Mouse (Mus musculus) lung, postnatal 0 days (tissue): ENCODE measurements around the gene Sec1. TPM values are rescaled to one million over a fixed set of nuclear protein-coding genes. Genes with fewer than 3 reads are reported as not detected.

ENCODE experiments used
- ATAC-seq: fragments of 200-750 bp; cut with Nextera tagmentation; 2 replicates; pipeline ENCODE4 v1.8.0; 2017; ENCODE audit warnings: moderate library complexity
- DNase-seq: peaks from one replicate; pipeline ENCODE4 v3.0.0-alpha.2; 2016; ENCODE audit warnings: low spot score
- H3K27ac ChIP-seq: fragments of 300-500 bp; sonication (generic); 2 replicates; pipeline ENCODE4 v1.5.1; 2014; ENCODE audit warnings: antibody characterized with exemption, mild to moderate bottlenecking, low read length, mixed read lengths
- H3K27me3 ChIP-seq: fragments of 300-500 bp; sonication (generic); replicated peaks from 2 replicates; pipeline ENCODE4 v1.6.1; 2014; ENCODE audit warnings: low read length, mixed read lengths; ENCODE audit not compliant: insufficient read depth
- H3K36me3 ChIP-seq: fragments of 300-500 bp; sonication (generic); 2 replicates; pipeline ENCODE4 v1.6.1; 2014; ENCODE audit warnings: low read length, mixed read lengths; ENCODE audit not compliant: insufficient read depth
- H3K4me1 ChIP-seq: fragments of 300-500 bp; sonication (generic); 2 replicates; pipeline ENCODE4 v1.6.1; 2014; ENCODE audit warnings: antibody characterized with exemption, low read depth, low read length, mixed read lengths; ENCODE audit not compliant: insufficient read depth
- H3K4me2 ChIP-seq: fragments of 300-500 bp; sonication (generic); replicated peaks from 2 replicates; pipeline ENCODE4 v1.6.1; 2014; ENCODE audit warnings: low read depth, mild to moderate bottlenecking, low read length, moderate library complexity, mixed read lengths
- H3K4me3 ChIP-seq: fragments of 300-500 bp; sonication (generic); 2 replicates; pipeline ENCODE4 v1.5.1; 2014; ENCODE audit warnings: low read depth, low read length
- H3K9ac ChIP-seq: fragments of 300-500 bp; sonication (generic); replicated peaks from 2 replicates; pipeline ENCODE4 v1.6.1; 2014; ENCODE audit warnings: low read depth, mild to moderate bottlenecking
- H3K9me3 ChIP-seq: fragments of 300-500 bp; sonication (generic); 2 replicates; pipeline ENCODE4 v1.6.1; 2016; ENCODE audit warnings: low read length, mixed read lengths
- CTCF ChIP-seq: IDR thresholded peaks from 2 replicates; pipeline ENCODE4 v1.5.1; 2016; ENCODE audit warnings: antibody characterized with exemption, mild to moderate bottlenecking
- EP300 ChIP-seq: IDR thresholded peaks from 2 replicates; pipeline ENCODE4 v1.6.1; 2016; ENCODE audit warnings: antibody characterized with exemption, mild to moderate bottlenecking, control low read depth
- WGBS: fragments of 180-500 bp; shearing (Covaris S2); extraction: QIAGEN DNeasy Blood & Tissue Kit; methylation state at CpG from one replicate; pipeline ENCODE4 v1.1.7; 2014; 5-methylcytosine and 5-hydroxymethylcytosine counted together
- polyA plus RNA-seq: library from polyadenylated mRNA; unstranded; fragments of >200 nt; fragmentation: Nextera tagmentation; extraction: Ambion mirVana; gene quantifications from 2 replicates; pipeline ENCODE4 v1.2.1, GENCODE M21; 2015

Sec1 gene
- polyA plus RNA-seq, 1 experiment from 2014 or later: 2.0 TPM

DNA sequence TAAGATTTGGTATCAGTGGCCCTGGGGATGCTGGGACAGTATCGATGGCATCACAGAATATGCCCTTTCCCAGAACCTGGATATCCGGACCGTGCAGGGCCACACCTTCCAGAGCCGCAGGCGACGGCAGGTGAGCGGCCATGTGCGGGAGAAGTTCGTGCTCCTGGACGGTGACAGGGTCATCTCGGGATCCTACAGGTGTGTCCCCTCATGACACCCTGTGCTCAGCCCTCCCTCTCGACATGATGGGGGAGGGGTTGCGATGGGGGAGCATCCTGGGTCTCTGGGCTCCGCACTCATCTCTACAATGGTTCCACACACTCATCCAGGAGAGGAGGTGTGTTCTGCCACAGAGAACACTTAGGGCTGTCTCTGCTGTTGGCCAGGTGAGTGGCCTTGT, 29.6 kb upstream of the Sec1 start:
- Histone ChIP-seq H3K9ac (no peak overlapping the region), H3K27ac (no peak overlapping the region), H3K27me3 (no peaks in the 10 kb centered on the region), H3K4me1 (peaks cover 2% of the 10 kb centered on the region; the same call in 1 of the 2 replicates), H3K9me3 (no peaks in the 10 kb centered on the region), H3K36me3 (peaks cover 23% of the 10 kb centered on the region), H3K4me3 (no peak overlapping the region), H3K4me2 (no peak overlapping the region)
- no peak for DNase-seq
- WGBS: 82% methylated on average over 14 of the region's 14 CpGs
- TF ChIP-seq EP300: no peak
- TF ChIP-seq CTCF: no peak
- ATAC-seq: no peak

- no peak for DNase-seq
- TF ChIP-seq EP300: no peak
- no peak for TF ChIP-seq CTCF
- Histone ChIP-seq H3K9me3 (no peaks in the 10 kb centered on the region), H3K4me2 (no peak overlapping the region), H3K27ac (no peak overlapping the region), H3K4me3 (no peak overlapping the region), H3K4me1 (peaks cover 2% of the 10 kb centered on the region; the same call in 1 of the 2 replicates), H3K36me3 (peaks cover 23% of the 10 kb centered on the region), H3K27me3 (no peaks in the 10 kb centered on the region), H3K9ac (no peak overlapping the region)
- WGBS: 90% methylated on average over 4 of the region's 4 CpGs
- no peak for ATAC-seq
Observed at GRCm38 (mm10) chr7:45723301-45723700, 29.1 kb upstream of the Sec1 start.

- Histone ChIP-seq H3K27me3 (no peaks in the 10 kb centered on the region), H3K27ac (no peak overlapping the region), H3K36me3 (peaks cover 23% of the 10 kb centered on the region), H3K4me1 (peaks cover 2% of the 10 kb centered on the region; the same call in 1 of the 2 replicates), H3K4me2 (no peak overlapping the region), H3K9me3 (no peaks in the 10 kb centered on the region), H3K4me3 (no peak overlapping the region), H3K9ac (no peak overlapping the region)
- no peak for TF ChIP-seq EP300
- no peak for TF ChIP-seq CTCF
- no peak for DNase-seq
- no peak for ATAC-seq
- 69% methylated on average over 13 of the region's 13 CpGs for WGBS
Observed at GRCm38 (mm10) chr7:45722348-45722713, 28.1 kb upstream of the Sec1 start.

- Histone ChIP-seq H3K9ac (no peak overlapping the region), H3K4me3 (no peak overlapping the region), H3K36me3 (peaks cover 23% of the 10 kb centered on the region), H3K9me3 (no peaks in the 10 kb centered on the region), H3K27me3 (no peaks in the 10 kb centered on the region), H3K27ac (no peak overlapping the region), H3K4me1 (peaks cover 4% of the 10 kb centered on the region; the same call in 1 of the 2 replicates), H3K4me2 (no peak overlapping the region)
- ATAC-seq (no peak), DNase-seq (no peak)
- no peak for TF ChIP-seq CTCF
- no peak for TF ChIP-seq EP300
- 56% methylated on average over 13 of the region's 13 CpGs for WGBS
Observed at GRCm38 (mm10) chr7:45721642-45722347, 27.6 kb upstream of the Sec1 start.

DNA sequence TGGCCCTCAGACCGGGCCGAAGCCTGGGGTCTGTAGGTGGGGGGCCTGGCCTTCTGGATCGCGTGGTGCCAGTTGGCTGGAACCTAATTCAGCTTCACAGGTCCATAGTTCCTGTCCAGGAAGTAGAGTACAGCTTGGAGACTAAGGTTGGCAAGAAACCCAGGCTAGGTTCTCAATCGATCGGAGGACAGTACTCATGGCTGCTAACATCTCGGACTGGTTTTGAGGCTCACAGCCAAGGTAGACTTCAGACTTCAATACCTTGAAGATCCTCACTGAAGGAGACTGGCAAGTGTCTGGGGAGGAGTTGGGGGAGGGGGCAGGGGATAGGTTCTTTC, 27.0 kb upstream of the Sec1 start:
- Histone ChIP-seq H3K4me1 (peaks cover 10% of the 10 kb centered on the region; the same call in 1 of the 2 replicates), H3K9me3 (no peaks in the 10 kb centered on the region), H3K4me2 (no peak overlapping the region), H3K36me3 (peaks cover 23% of the 10 kb centered on the region), H3K4me3 (no peak overlapping the region), H3K27me3 (no peaks in the 10 kb centered on the region), H3K27ac (no peak overlapping the region), H3K9ac (no peak overlapping the region)
- no peak for DNase-seq
- 56% methylated on average over 7 of the region's 7 CpGs for WGBS
- TF ChIP-seq CTCF: no peak
- TF ChIP-seq EP300: no peak
- no peak for ATAC-seq

GRCm38 (mm10) chr7:45720413-45721233, 26.4 kb upstream of the Sec1 start, which contains the start of gene Fam83e:
Gene Fam83e, plus strand, starts transcription at chr7:45721212.
- no peak within 1 kb of the TSS for H3K27ac ChIP-seq
- DNase-seq (peak; percentile 59), ATAC-seq (peak; percentile 11)
- H3K4me2 ChIP-seq: no peak within 1 kb of the TSS
- peaks cover 23% of the 10 kb centered on the region for H3K36me3 ChIP-seq
- H3K9ac ChIP-seq: no peak within 1 kb of the TSS
- H3K9me3 ChIP-seq: no peaks in the 10 kb centered on the region
- TF ChIP-seq EP300 (no peak), CTCF (peak; percentile 46)
- no peak within 1 kb of the TSS for H3K4me3 ChIP-seq
- WGBS: 65% methylated on average over 12 of the region's 14 CpGs
- no peaks in the 10 kb centered on the region for H3K27me3 ChIP-seq
- H3K4me1 ChIP-seq: peaks cover 16% of the 10 kb centered on the region
